In the genomic region with DNA sequence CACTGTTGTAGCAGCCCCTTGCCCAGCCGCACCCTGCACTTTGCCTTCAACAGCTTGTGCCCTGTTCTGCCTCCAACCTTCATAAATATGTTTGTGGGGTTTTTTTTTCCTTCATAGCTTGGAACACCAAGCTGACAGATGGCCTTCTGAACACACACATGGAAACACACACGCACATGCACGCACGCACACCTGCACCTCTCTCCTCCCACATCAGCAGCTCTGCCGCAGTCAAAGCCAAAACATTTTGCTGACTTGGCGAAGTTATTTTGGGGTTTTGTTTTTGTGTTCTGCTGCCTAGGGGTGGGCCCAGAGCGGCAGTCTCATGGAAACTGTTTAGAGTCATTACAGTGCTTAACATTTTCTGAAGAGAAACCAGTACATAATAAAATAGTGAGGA, we compare ENCODE assay signal across 17 mouse cellular contexts.
A peak's percentile ranks its signal among the peaks of the same experiment; 100 is the strongest.
DNase-seq lines count a peak whose midpoint lies in the region; ATAC-seq lines count a peak whose summit lies in the region.
"Had no signal": no experiment of that assay in that cellular context is flagged by ENCODE, and none has a peak within 500 bp of the region (broad histone marks: within the 10 kb centered on the region; RNA-seq: fewer than 3 reads in every experiment).

No protein-coding gene starts in this region.

- no peaks in the 10 kb centered on the region for H3K27me3 ChIP-seq in forebrain, embryonic 14.5 days (replicated peaks; ENCODE audit: control insufficient read depth, insufficient read depth, low read length)
- no peaks in the 10 kb centered on the region for H3K27me3 ChIP-seq in forebrain, embryonic 11.5 days (ENCODE audit: control insufficient read depth, insufficient read depth, low read length)
- H3K27me3 ChIP-seq: embryonic facial prominence, embryonic 13.5 days; neural tube, embryonic 13.5 days had no signal

- H3K9ac ChIP-seq in forebrain, embryonic 14.5 days (ENCODE audit: low read length): no peak overlapping the region
- no peak overlapping the region for H3K9ac ChIP-seq in forebrain, embryonic 11.5 days (ENCODE audit: low read length)
- H3K9ac ChIP-seq: embryonic facial prominence, embryonic 13.5 days; liver, postnatal 0 days; neural tube, embryonic 13.5 days had no signal

- peak; percentile 40; the same call in 1 of the 2 replicates for ATAC-seq in forebrain, embryonic 14.5 days
- ATAC-seq in forebrain, embryonic 11.5 days (replicated peaks; ENCODE audit: low FRiP score): no peak
- ATAC-seq: liver, postnatal 0 days had no signal

- no peak overlapping the region for H3K4me3 ChIP-seq in forebrain, embryonic 14.5 days (ENCODE audit: low read depth, low read length)
- no peak overlapping the region for H3K4me3 ChIP-seq in forebrain, embryonic 11.5 days (ENCODE audit: low read depth, low read length)
- H3K4me3 ChIP-seq: embryonic facial prominence, embryonic 13.5 days; neural tube, embryonic 13.5 days had no signal

- intact Hi-C loops in left cerebral cortex, postnatal 4 days (cut with DNase I): no loop called here

- no peaks in the 10 kb centered on the region for H3K9me3 ChIP-seq in forebrain, embryonic 14.5 days (replicated peaks; ENCODE audit: control insufficient read depth, low read length)
- no peaks in the 10 kb centered on the region for H3K9me3 ChIP-seq in forebrain, embryonic 11.5 days (ENCODE audit: control insufficient read depth, low read length)
- H3K9me3 ChIP-seq: embryonic facial prominence, embryonic 13.5 days; neural tube, embryonic 13.5 days had no signal

- 78% methylated on average over 7 of the region's 7 CpGs for WGBS in forebrain, embryonic 14.5 days
- WGBS in forebrain, embryonic 11.5 days: 94% methylated on average over 7 of the region's 7 CpGs

- H3K4me2 ChIP-seq in forebrain, embryonic 14.5 days (ENCODE audit: low read length): no peak overlapping the region
- H3K4me2 ChIP-seq in forebrain, embryonic 11.5 days (ENCODE audit: low read depth, low read length, severe bottlenecking): no peak overlapping the region
- H3K4me2 ChIP-seq: embryonic facial prominence, embryonic 13.5 days; neural tube, embryonic 13.5 days had no signal

- peaks cover 12% of the 10 kb centered on the region for H3K4me1 ChIP-seq in forebrain, embryonic 14.5 days (ENCODE audit: control insufficient read depth, insufficient read depth, low read length)
- H3K4me1 ChIP-seq in forebrain, embryonic 11.5 days (replicated peaks; ENCODE audit: control insufficient read depth, insufficient read depth, low read length): peaks cover 6% of the 10 kb centered on the region; the same call in 1 of the 2 replicates

- peak; percentile 56 for DNase-seq in forebrain, embryonic 14.5 days (ENCODE audit: low spot score)
- no peak for DNase-seq in forebrain, embryonic 11.5 days (ENCODE audit: low spot score)
- DNase-seq in left cerebral cortex, adult 9 months (ENCODE audit: low spot score in 2 of 2): peak; percentile 43 to 65
- DNase-seq in left cerebral cortex, postnatal 4 days: no peak
- DNase-seq in layer of hippocampus, adult 9-11 months: peak; percentile 86
- peak; percentile 59 for DNase-seq in right cerebral cortex, postnatal 25 days
- DNase-seq in cerebellum, adult 11-12 months: no peak
- DNase-seq in heart, adult 18-20 months: no peak
- DNase-seq: adrenal gland, adult 8-10 months; cerebellum, adult 2 months; gastrocnemius, postnatal 14 days; kidney, adult 9 months; liver; liver, postnatal 0 days; lung, postnatal 14 days had no signal

- no peaks in the 10 kb centered on the region for H3K36me3 ChIP-seq in forebrain, embryonic 14.5 days (ENCODE audit: control insufficient read depth, insufficient read depth, low read length)
- H3K36me3 ChIP-seq in forebrain, embryonic 11.5 days (ENCODE audit: control insufficient read depth, insufficient read depth, low read length): no peaks in the 10 kb centered on the region
- H3K36me3 ChIP-seq: embryonic facial prominence, embryonic 13.5 days; neural tube, embryonic 13.5 days had no signal

- no peak overlapping the region for H3K27ac ChIP-seq in forebrain, embryonic 14.5 days (ENCODE audit: low read depth, low read length)
- no peak overlapping the region for H3K27ac ChIP-seq in forebrain, embryonic 11.5 days (ENCODE audit: low read depth, low read length)
- H3K27ac ChIP-seq: embryonic facial prominence, embryonic 13.5 days; neural tube, embryonic 13.5 days had no signal

Comparison
In these comparisons a context has a peak if more than half of its experiments do, and no peak if none do; other contexts are left out.
1. DNase-seq: peak in forebrain, embryonic 14.5 days (single experiment), left cerebral cortex, adult 9 months (2 of 2), layer of hippocampus, adult 9-11 months (single experiment) and right cerebral cortex, postnatal 25 days (single experiment); none in forebrain, embryonic 11.5 days (single experiment), left cerebral cortex, postnatal 4 days (single experiment), cerebellum, adult 11-12 months (single experiment) and heart, adult 18-20 months (0 of 2).